Mouse (Mus musculus) gastrocnemius, adult 2 months (tissue): ENCODE data around the gene Sebox. TPM values are rescaled to one million over a fixed set of nuclear protein-coding genes. Genes with fewer than 3 reads are reported as not detected.

Experiments used
- DNase-seq: peaks from one replicate; pipeline ENCODE4 v3.0.0; 2022
- H3K27ac ChIP-seq: fragments of 200-600 bp; 2 replicates; pipeline ENCODE4 v1.8.1; 2022; ENCODE audit warnings: mild to moderate bottlenecking
- H3K4me3 ChIP-seq: fragments of 200-600 bp; 2 replicates; pipeline ENCODE4 v1.8.1; 2022; ENCODE audit warnings: mild to moderate bottlenecking, moderate library complexity
- CTCF ChIP-seq: fragments of 200-600 bp; IDR thresholded peaks from 2 replicates; pipeline ENCODE4 v1.8.1; 2022; ENCODE audit warnings: antibody characterized with exemption, mild to moderate bottlenecking, moderate library complexity
- intact Hi-C: fragments of 180-260 bp; cut with DNase I; formaldehyde crosslinking; loops from one replicate; pipeline ENCODE4 v1.15.1; 2025
- total RNA-seq, 2 experiments: library from RNA; stranded (reverse); gene quantifications; 2 replicates each; pipeline ENCODE4 v1.2.3; 2021

The Sebox gene
- total RNA-seq, 2 experiments from 2014 or later: not detected

DNA sequence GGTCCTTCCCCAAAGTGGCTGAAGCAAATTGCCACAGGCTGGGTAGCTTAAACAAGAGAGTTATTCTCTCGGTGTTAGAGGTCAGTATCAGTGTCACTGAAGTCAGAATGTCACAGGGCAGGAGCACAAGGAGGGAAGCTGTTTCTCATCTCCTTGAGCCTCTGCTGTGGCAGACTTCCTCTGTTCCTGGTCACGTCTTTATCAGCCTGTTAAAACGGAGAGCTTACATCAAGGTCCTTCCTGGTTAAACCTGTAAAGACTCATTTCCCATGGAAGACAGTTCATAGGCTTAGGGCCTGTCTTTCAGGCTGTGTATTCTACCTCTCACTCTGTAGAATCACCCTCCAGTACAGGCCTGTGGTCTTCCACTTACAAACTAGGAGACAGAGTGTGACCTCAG, 35.3 kb upstream of the Sebox start:
- H3K4me3 ChIP-seq: no peak overlapping the region
- TF ChIP-seq CTCF: no peak
- no peak overlapping the region for H3K27ac ChIP-seq
- intact Hi-C loops: no loop called here
- no peak for DNase-seq

DNA sequence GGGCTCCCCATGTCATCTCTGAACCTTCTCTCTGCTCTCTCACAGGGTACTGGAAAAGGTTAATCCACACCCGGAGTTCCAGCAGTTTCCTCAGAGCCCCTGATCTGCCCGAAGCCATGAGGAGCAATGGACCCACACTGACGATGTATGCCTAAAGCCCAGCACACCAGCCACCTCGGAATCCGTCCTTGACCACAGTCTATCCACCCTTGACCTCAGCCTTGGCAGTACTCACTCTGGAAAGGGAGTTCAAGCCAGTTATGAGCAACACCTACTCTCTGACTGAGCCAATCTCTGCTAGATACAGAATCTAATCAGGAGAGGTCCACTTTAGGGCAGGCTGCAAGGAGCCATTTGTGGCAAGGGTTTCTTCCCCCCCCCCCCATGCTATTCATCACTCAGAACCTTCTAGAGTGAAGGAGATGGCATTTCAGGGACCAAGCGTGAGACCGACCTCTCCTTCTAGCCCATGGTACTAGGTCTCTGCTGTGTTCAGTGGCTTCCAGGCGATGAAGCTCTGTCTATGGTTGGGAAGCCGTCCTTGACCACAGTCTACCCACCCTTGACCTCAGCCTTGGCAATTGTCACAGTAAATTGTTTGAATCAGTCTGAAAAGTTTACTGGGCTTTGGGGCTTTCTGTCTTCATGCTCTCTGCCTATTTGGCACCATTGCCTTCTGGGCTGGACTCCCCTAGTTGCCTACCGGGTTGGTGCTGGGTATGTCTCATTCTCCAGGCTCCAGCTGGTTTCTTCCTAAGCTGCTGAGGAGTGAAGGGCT, 31.7 kb upstream of the Sebox start:
- Histone ChIP-seq H3K27ac (no peak overlapping the region), H3K4me3 (no peak overlapping the region)
- no peak for TF ChIP-seq CTCF
- intact Hi-C loops: no loop called here
- no peak for DNase-seq

DNA sequence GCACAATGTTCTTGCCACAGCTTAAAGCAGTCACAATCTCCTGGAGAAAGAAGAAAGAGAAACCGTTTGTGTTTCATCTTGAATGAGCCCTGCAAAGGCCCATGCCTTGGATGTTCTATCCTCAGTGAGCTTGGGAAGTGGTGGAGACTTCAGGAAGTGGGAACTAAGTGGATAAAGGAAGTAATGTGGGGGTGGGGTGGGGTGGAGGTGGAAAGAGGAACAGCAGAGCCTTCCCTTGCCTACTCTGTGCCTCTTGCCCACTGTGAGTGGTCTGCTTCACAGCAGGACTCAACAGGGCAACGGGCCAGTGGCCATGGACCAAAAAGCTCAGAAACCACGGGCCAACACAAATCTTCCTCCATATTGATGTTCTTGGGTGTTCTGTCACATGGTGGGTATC, 28.0 kb upstream of the Sebox start:
- Histone ChIP-seq H3K27ac (no peak overlapping the region), H3K4me3 (no peak overlapping the region)
- intact Hi-C loops: no loop called here
- no peak for TF ChIP-seq CTCF
- no peak for DNase-seq

DNA sequence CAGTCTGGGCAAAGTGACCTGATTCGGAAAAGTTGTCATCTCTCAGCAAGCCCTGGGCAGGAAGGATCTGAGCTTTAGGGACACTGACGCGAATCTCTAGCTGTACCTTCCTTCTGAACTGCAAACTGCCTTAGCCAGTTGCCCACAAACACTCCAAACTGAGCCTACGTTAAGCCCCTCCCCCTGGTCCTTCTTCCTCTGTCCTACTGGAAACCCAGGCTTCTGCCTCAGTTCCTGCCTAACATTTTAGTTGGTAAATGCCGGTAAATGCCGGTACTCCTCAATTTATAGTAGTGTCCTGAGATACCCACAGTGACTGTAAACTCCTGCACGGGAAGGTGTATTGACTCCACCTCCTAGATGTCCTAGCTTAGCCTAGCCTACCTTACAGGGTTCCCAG, 19.6 kb upstream of the Sebox start:
- no peak overlapping the region for H3K4me3 ChIP-seq
- intact Hi-C loops: no loop called here
- no peak overlapping the region for H3K27ac ChIP-seq
- DNase-seq: no peak
- TF ChIP-seq CTCF: no peak

DNA sequence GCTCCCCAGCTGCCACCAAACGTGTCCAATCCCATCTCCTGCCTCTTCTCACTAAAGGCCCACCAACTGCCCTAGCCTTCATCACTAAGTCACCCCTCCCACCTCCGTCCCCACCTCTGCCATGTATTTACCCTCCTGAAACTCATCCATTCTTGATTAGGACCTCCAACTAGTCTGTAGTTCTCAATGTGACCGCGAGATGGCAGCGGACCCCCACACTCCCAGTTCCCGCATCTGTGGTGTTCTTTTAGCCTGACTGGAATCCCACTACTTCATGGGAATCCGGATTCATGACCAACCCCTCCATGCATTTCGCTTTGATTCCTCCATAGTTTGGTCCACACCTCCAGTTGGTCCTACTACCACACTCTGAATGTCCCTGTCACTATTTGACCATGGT, 15.1 kb upstream of the Sebox start:
- H3K27ac ChIP-seq: no peak overlapping the region
- H3K4me3 ChIP-seq: no peak overlapping the region
- intact Hi-C loops: no loop called here
- peak; percentile 73 for DNase-seq
- TF ChIP-seq CTCF: peak; percentile 86

DNA sequence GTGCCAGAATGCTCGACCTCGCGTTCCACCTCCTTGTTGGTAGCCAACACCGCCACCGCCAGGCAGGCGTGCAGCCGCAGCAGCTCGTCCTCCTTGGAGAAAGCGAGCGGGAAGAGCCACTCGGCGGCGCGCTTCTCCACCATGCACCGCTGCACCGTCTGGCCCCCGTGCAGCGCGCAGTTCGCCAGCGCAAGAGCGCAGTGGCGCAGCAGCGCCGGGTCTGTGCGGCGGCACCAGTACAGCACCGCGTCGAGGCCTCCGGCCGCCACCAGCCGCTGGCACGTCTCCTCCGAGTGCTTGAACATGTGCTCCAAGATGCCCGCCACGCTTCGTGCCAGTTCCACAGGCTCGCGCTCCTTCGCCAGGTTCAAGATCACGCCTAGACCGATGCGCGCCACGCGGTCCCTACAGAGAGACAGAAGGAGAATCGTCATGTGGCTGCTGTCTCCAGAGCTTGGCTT, 12.4 kb upstream of the Sebox start:
- peak overlapping the region; percentile 52 for H3K4me3 ChIP-seq
- DNase-seq: peak; percentile 36
- intact Hi-C loops: no loop called here
- H3K27ac ChIP-seq: no peak overlapping the region
- TF ChIP-seq CTCF: peak; percentile 14; the same call in 1 of the 2 replicates

DNA sequence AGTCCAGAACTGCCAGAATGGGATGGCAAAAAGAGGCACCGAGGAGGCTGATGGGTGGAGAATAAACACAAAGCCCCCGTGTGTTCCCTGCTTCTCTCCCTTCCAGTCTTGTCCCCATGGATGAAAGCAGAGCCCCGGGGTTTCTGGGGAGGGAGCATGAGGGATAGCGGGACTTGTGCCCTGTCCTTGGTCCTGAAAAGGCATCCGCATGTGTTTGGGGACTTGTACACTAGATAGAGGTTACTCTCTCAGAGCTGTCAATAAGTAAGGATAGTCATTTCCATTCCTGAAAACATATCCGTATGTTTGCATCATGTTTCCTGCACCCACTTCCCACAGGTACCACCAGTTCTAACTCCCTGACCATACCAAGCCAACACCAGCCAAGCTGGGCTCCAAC, 7.3 kb upstream of the Sebox start:
- intact Hi-C loops: no loop called here
- DNase-seq: no peak
- no peak for TF ChIP-seq CTCF
- H3K4me3 ChIP-seq: no peak overlapping the region
- H3K27ac ChIP-seq: no peak overlapping the region

DNA sequence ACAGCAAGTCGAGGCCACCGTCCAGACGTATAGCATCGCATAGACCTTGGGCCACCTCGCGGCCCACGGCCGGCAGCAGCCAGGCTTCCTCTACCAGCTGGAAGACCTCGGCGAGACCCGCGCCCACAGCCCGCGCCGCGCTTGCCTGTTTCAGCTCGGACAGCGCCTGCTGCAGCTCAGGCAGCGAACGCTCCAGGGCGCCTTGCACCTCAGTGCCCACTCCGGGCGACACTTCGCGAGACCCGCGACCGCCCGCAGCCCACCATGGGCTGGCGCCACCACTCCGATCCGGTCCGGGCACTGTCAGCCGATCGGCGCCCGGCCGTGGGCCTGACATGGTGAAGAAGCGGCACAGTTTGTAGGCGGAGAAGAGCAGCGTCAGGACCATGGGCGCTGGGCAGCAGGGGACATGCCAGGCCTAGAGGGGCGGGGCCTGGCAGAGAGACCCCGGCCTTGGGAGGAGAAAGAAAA, 6.1 kb upstream of the Sebox start:
- no peak for TF ChIP-seq CTCF
- Histone ChIP-seq H3K27ac (peak overlapping the region; percentile 53), H3K4me3 (peak overlapping the region; percentile 81)
- peak; percentile 47 for DNase-seq
- intact Hi-C loops: no loop called here

DNA sequence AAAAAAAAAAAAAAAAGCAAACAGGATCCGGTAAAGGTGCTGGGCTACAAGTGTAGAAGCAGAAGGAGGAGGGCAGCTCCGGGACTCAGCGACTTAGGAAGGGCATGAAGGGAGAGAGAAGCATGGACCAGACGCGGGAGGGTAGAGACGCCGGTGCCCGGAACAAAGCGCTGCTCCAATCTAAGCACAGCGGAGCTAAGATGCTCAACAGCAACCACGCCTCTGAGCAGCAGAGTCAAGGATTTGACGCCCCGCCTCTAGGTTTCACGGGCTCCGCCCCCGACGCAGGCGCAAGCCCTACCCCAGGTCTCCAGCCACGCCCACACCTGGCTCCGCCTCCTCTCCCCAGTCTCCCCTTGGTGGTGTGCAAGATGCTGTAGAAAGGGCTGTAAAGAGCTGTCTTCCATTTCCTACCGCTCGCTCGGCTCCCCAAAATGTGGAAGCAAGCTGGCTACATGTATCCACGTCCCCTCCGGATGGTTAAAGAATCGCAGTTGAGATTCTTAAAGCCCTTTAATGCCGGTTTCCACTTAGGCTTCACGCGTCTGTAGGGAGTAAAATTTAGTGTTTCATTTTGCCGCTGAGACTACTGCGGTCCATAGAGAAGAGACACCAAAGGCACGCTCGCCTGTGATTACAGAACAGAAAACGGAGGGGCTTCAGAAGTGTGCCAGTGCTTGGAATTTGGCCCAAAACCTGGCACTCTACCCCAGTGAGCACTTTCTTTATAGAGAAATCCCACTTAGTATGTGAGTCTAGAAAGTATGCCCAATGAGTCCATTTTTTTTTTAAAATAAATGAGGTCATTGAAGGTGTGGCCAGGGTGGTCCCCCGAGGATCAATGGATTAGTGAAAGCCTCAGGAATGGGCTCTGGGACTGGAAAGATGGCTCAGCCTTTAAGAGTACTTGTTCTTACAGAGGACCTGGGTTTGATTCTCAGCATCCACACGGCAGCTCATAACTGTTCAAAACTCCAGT, 5.4 kb upstream of the Sebox start, which contains the start of gene Sarm1:
TSS of gene Sarm1 (minus strand) at position 211 of the 979 bp plus-strand sequence.
- TF ChIP-seq CTCF: no peak
- H3K4me3 ChIP-seq: peak within 1 kb of the TSS; percentile 81
- H3K27ac ChIP-seq: peak within 1 kb of the TSS; percentile 65
- intact Hi-C loops: no loop called here
- DNase-seq: peak; percentile 96

DNA sequence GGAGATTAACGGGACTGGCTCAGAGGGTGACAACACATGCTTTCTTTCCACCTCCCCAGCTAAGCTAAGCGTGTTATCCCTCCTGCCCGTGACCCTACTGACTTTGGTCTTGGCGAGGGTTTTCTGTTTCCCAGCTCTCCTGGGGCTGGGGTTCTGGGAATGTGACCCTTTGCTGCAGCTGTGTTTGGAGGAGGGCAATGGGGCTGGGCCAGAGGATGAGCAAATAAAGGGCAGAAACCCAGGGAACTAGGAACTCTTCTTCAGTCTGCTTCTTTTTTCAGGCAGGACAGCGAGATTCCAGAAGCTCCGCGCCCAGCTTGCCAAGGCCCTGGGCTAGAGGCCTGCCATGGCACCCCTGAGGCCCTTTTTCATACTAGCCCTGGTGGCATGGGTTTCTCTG, 4.2 kb upstream of the Sebox start, which contains the start of gene Vtn:
TSS of gene Vtn (plus strand) at position 88 of the 400 bp plus-strand sequence.
- no peak for TF ChIP-seq CTCF
- Histone ChIP-seq H3K27ac (peak within 1 kb of the TSS; percentile 66), H3K4me3 (peak within 1 kb of the TSS; percentile 81)
- intact Hi-C loops: no loop called here
- DNase-seq: peak; percentile 74

DNA sequence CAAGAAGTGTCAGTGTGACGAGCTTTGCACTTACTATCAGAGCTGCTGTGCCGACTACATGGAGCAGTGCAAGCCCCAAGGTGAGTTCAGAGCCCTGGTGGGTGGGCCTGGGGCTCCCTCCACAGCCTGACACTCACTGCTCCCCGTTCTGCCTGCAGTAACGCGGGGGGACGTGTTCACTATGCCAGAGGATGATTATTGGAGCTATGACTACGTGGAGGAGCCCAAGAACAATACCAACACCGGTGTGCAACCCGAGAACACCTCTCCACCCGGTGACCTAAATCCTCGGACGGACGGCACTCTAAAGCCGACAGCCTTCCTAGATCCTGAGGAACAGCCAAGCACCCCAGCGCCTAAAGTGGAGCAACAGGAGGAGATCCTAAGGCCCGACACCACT, 3.7 kb upstream of the Sebox start:
- H3K27ac ChIP-seq: peak overlapping the region; percentile 66

DNA sequence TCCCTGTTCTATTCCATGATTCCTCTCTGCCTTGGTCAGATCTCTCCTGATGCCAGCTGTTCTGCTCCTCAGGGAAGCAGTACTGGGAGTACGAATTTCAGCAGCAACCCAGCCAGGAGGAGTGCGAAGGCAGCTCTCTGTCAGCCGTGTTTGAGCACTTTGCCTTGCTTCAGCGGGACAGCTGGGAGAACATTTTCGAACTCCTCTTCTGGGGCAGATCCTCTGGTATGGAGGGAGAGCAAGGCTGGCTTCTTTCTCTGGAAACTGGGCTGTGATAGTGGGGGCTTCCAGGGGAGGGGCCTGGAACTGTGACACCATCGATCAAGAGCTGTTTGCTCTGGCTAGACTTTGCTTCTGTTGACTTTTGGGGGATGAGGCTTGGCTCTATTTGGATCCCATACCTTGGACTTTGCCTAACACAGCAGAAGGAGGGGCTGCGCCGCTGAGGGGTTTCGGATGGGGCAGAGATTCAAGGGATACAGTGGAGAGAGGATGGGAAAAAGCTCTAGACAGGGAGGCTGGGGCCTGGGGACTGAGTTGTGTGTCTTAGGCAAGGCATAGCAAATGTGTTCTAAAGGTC, 2.5 kb upstream of the Sebox start:
- DNase-seq: no peak
- intact Hi-C loops: no loop called here
- TF ChIP-seq CTCF: no peak
- Histone ChIP-seq H3K4me3 (peak overlapping the region; percentile 61), H3K27ac (peak overlapping the region; percentile 66)

More for the DNA sequence above, 3.7 kb upstream of the Sebox start:
- TF ChIP-seq CTCF: no peak
- intact Hi-C loops: no loop called here
- peak overlapping the region; percentile 61 for H3K4me3 ChIP-seq
- DNase-seq: no peak
